19 mouse cellular contexts compared by ENCODE assay signal in the genomic region with DNA sequence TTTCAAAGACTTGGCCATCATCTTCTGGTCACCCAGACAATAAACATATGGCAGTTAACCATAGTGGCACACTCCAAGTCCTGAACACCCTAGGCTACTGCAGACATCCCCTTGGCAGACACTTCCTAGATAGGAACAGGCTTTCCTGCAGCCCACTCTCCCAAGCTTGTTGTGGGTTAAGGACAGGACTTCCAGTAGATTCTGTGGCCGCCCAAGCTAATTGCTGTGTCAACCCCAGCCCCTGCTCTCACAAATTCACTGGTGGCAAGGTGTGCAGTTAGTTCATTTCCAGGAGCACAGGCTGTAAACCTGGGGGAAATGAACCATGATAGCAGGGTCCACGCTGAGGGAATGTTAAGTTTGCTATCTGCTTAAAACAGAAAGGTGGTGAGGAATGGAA. TPM values are rescaled to one million over a fixed set of nuclear protein-coding genes. Genes with fewer than 3 reads are reported as not detected.
DNase-seq lines count a peak whose midpoint lies in the region; ATAC-seq lines count a peak whose summit lies in the region.
"Had no signal": no experiment of that assay in that cellular context is flagged by ENCODE, and none has a peak within 500 bp of the region (broad histone marks: within the 10 kb centered on the region; RNA-seq: fewer than 3 reads in every experiment).

No protein-coding gene starts in this region.

- peak; percentile 86 for DNase-seq in heart, adult 11 months
- no peak for DNase-seq in heart, postnatal 25 days (ENCODE audit: low spot score)
- DNase-seq in neural tube, embryonic 10.5 days (ENCODE audit: extremely low spot score, low spot score), result peak; percentile 24
- peak; percentile 6 for DNase-seq in heart, postnatal 4 days
- DNase-seq: adrenal gland, adult 8-10 months; cerebellum, adult 8-10 months; kidney, adult 18-20 months; kidney, postnatal 36 days; lung, postnatal 14 days; right cerebral cortex, postnatal 14 days had no signal

- H3K27me3 ChIP-seq in neural tube, embryonic 15.5 days (replicated peaks), result peaks cover 51% of the 10 kb centered on the region
- H3K27me3 ChIP-seq in kidney, embryonic 14.5 days (ENCODE audit: control insufficient read depth, insufficient read depth, low read length), result peaks cover 5% of the 10 kb centered on the region; the same call in 1 of the 2 replicates
- H3K27me3 ChIP-seq in liver, embryonic 12.5 days (replicated peaks), result peaks cover 39% of the 10 kb centered on the region

- 51% methylated on average over 2 of the region's 2 CpGs for WGBS in neural tube, embryonic 15.5 days
- WGBS in kidney, embryonic 14.5 days, result 49% methylated on average over 2 of the region's 2 CpGs
- WGBS in liver, embryonic 12.5 days (ENCODE audit: insufficient replicate concordance), result 25% methylated on average over 2 of the region's 2 CpGs

- intact Hi-C loops in heart, postnatal 25 days (cut with DNase I), result loop anchor here (2.0 to 10.0 kb wide), 6 partner anchors 56 to 1072 kb away; partner anchors contain the start of gene Agmo

- H3K9me3 ChIP-seq in neural tube, embryonic 15.5 days (replicated peaks), result no peaks in the 10 kb centered on the region
- no peaks in the 10 kb centered on the region for H3K9me3 ChIP-seq in kidney, embryonic 14.5 days (ENCODE audit: control insufficient read depth, low read length)
- no peaks in the 10 kb centered on the region for H3K9me3 ChIP-seq in liver, embryonic 12.5 days (replicated peaks)
- H3K9me3 ChIP-seq: embryonic facial prominence, embryonic 12.5 days; liver, embryonic 15.5 days had no signal

- H3K4me3 ChIP-seq in neural tube, embryonic 15.5 days (replicated peaks), result no peak overlapping the region
- H3K4me3 ChIP-seq in kidney, embryonic 14.5 days (ENCODE audit: low read length), result no peak overlapping the region
- H3K4me3 ChIP-seq in liver, embryonic 12.5 days, result no peak overlapping the region
- H3K4me3 ChIP-seq: embryonic facial prominence, embryonic 12.5 days; liver, embryonic 15.5 days; myocyte had no signal

- no peak overlapping the region for H3K27ac ChIP-seq in neural tube, embryonic 15.5 days (replicated peaks)
- H3K27ac ChIP-seq in kidney, embryonic 14.5 days (ENCODE audit: low read depth, low read length), result no peak overlapping the region
- no peak overlapping the region for H3K27ac ChIP-seq in liver, embryonic 12.5 days
- H3K27ac ChIP-seq: hindbrain, postnatal 0 days; liver, embryonic 15.5 days had no signal

- peaks cover 18% of the 10 kb centered on the region for H3K4me1 ChIP-seq in neural tube, embryonic 15.5 days
- H3K4me1 ChIP-seq in kidney, embryonic 14.5 days (ENCODE audit: control insufficient read depth, insufficient read depth, low read length), result 0 out of 2 replicates have a peak, but pooled peaks cover 3% of the 10 kb centered on the region
- H3K4me1 ChIP-seq in liver, embryonic 12.5 days, result no peaks in the 10 kb centered on the region
- H3K4me1 ChIP-seq: liver, embryonic 15.5 days had no signal

- no peak overlapping the region for H3K4me2 ChIP-seq in neural tube, embryonic 15.5 days
- H3K4me2 ChIP-seq in kidney, embryonic 14.5 days (replicated peaks; ENCODE audit: low read depth, low read length), result no peak overlapping the region
- H3K4me2 ChIP-seq in liver, embryonic 12.5 days, result no peak overlapping the region
- H3K4me2 ChIP-seq: liver, embryonic 15.5 days had no signal

- no peak for ATAC-seq in neural tube, embryonic 15.5 days (ENCODE audit: low FRiP score)
- ATAC-seq in kidney, embryonic 14.5 days (ENCODE audit: low FRiP score, low TSS enrichment), result no peak
- ATAC-seq in liver, embryonic 12.5 days, result no peak

- no peaks in the 10 kb centered on the region for H3K36me3 ChIP-seq in neural tube, embryonic 15.5 days
- H3K36me3 ChIP-seq in kidney, embryonic 14.5 days (ENCODE audit: control insufficient read depth, insufficient read depth, low read length), result no peaks in the 10 kb centered on the region
- no peaks in the 10 kb centered on the region for H3K36me3 ChIP-seq in liver, embryonic 12.5 days
- H3K36me3 ChIP-seq: embryonic facial prominence, embryonic 12.5 days; liver, embryonic 15.5 days had no signal

- H3K9ac ChIP-seq in neural tube, embryonic 15.5 days (replicated peaks), result no peak overlapping the region
- H3K9ac ChIP-seq in kidney, embryonic 14.5 days (ENCODE audit: low read depth, low read length), result no peak overlapping the region
- H3K9ac ChIP-seq in liver, embryonic 12.5 days, result no peak overlapping the region
- H3K9ac ChIP-seq: embryonic facial prominence, embryonic 12.5 days; liver, embryonic 15.5 days had no signal

RNA-seq across cellular contexts. Expression of gene Meox2, which starts 1.2 kb away (rescaled TPM):
- 10 to 100 TPM; 12.4 to 15.4 TPM for total RNA-seq in heart, postnatal 25 days (2021)
- polyA plus RNA-seq in neural tube, embryonic 15.5 days (2015; fragmentation: Nextera tagmentation; extraction: Ambion mirVana), result 1.7 and 2.5 TPM in 2 replicates
- total RNA-seq in heart, postnatal 4 days (2021), result 10 to 100 TPM; 25.4 to 27.6 TPM
- polyA plus RNA-seq in kidney, embryonic 14.5 days (2014; fragmentation: Nextera tagmentation; extraction: Ambion mirVana), result 13.6 and 16.6 TPM in 2 replicates
- polyA plus RNA-seq in liver, embryonic 12.5 days (2016; fragmentation: Nextera tagmentation; extraction: Ambion mirVana), result 0.41 and 0.61 TPM in 2 replicates
- total RNA-seq: layer of hippocampus, postnatal 10 days; left cerebral cortex, postnatal 10 days had no signal
